Mouse (Mus musculus) layer of hippocampus, postnatal 36 days (tissue): ENCODE results near the gene Dnajb11. TPM values are rescaled to one million over a fixed set of nuclear protein-coding genes. Genes with fewer than 3 reads are reported as not detected.

Source experiments
- total RNA-seq, 2 experiments: library from RNA; stranded (reverse); gene quantifications; 2 replicates each; pipeline ENCODE4 v1.2.3; 2021

Gene Dnajb11
- total RNA-seq, 2 experiments from 2014 or later, result 69.9 to 82.3 TPM

Other genes with a start within 250 kb of the Dnajb11 start
- gene Dgkg, start 200.6 kb upstream of the Dnajb11 start, total RNA-seq, result 100 to 1,000 TPM; 211 TPM
- gene Crygs, start 46.3 kb upstream of the Dnajb11 start, total RNA-seq, result not detected
- gene Tbccd1, start 176 bp upstream of the Dnajb11 start, total RNA-seq, result 10 to 100 TPM; 15.2 to 15.8 TPM
- gene Ahsg, start 33.4 kb downstream of the Dnajb11 start, total RNA-seq, result not detected
- not detected for gene Fetub, start 60.5 kb downstream of the Dnajb11 start, total RNA-seq
- gene Hrg, start 93.2 kb downstream of the Dnajb11 start, total RNA-seq, result not detected
- not detected for gene Kng2, start 171.6 kb downstream of the Dnajb11 start, total RNA-seq
- not detected for gene Kng1, start 200.0 kb downstream of the Dnajb11 start, total RNA-seq
- gene Eif4a2, start 249.6 kb downstream of the Dnajb11 start, total RNA-seq, result 100 to 1,000 TPM; 900 to 999 TPM